Mouse (Mus musculus) liver, embryonic 14.5 days (tissue): Measurements from ENCODE around the gene H3f3b. TPM values are rescaled to one million over a fixed set of nuclear protein-coding genes. Genes with fewer than 3 reads are reported as not detected.
A peak's percentile ranks its signal among the peaks of the same experiment; 100 is the strongest.
"Not testable (repeated sequence)": the region's sequence is repeated elsewhere in the genome, so short reads cannot be mapped to it uniquely, and the experiment has no call there.

Experiments used
- ATAC-seq: fragments of 200-750 bp; cut with Nextera tagmentation; 2 replicates; pipeline ENCODE4 v1.8.0; 2017; ENCODE audit warnings: moderate number of reproducible peaks, mild to moderate bottlenecking, moderate library complexity; ENCODE audit not compliant: insufficient read depth
- DNase-seq, 3 experiments: peaks; one replicate each; pipeline ENCODE4 v3.0.0-alpha.2; 2012 to 2013; ENCODE audit warnings: low read depth in 3 of 3, low spot score in 3 of 3
- H3K27ac ChIP-seq: fragments of 300-500 bp; sonication (generic); 2 replicates; pipeline ENCODE4 v1.5.1; 2014; ENCODE audit warnings: moderate library complexity, mild to moderate bottlenecking, control low read depth, inconsistent platforms
- H3K27me3 ChIP-seq: fragments of 300-500 bp; sonication (generic); 2 replicates; pipeline ENCODE4 v1.6.1; 2014; ENCODE audit warnings: mild to moderate bottlenecking, low read length, moderate library complexity; ENCODE audit not compliant: control insufficient read depth, insufficient read depth
- H3K36me3 ChIP-seq: fragments of 300-500 bp; sonication (generic); replicated peaks from 2 replicates; pipeline ENCODE4 v1.6.1; 2014; ENCODE audit warnings: low read depth; ENCODE audit not compliant: control insufficient read depth, insufficient read depth
- H3K4me1 ChIP-seq, 2 experiments: fragments of 200-500 bp in 1 of 2; fragments of 300-500 bp in 1 of 2; sonication (generic) in 1 of 2; replicated peaks; 2 replicates each; pipeline ENCODE4 v1.6.1; 2012 to 2014; ENCODE audit warnings: antibody characterized with exemption in 1 of 2, inconsistent platforms in 1 of 2, low read length in 1 of 2; ENCODE audit not compliant: control insufficient read depth in 2 of 2, insufficient read depth in 2 of 2
- H3K4me2 ChIP-seq: fragments of 300-500 bp; sonication (generic); 2 replicates; pipeline ENCODE4 v1.6.1; 2014; ENCODE audit warnings: low read depth, mild to moderate bottlenecking, control low read depth, moderate library complexity
- H3K4me3 ChIP-seq, 2 experiments: fragments of 200-500 bp in 1 of 2; fragments of 300-500 bp in 1 of 2; sonication (generic) in 1 of 2; 2 replicates each; pipeline ENCODE4 v1.5.1; 2012 to 2014; ENCODE audit warnings: low read depth in 2 of 2, low read length in 2 of 2, mild to moderate bottlenecking in 2 of 2, control low read depth in 1 of 2, inconsistent platforms in 1 of 2, moderate library complexity in 1 of 2; ENCODE audit not compliant: insufficient read depth in 1 of 2
- H3K9ac ChIP-seq: fragments of 300-500 bp; sonication (generic); replicated peaks from 2 replicates; pipeline ENCODE4 v1.6.1; 2014; ENCODE audit warnings: mild to moderate bottlenecking, control low read depth, moderate library complexity
- H3K9me3 ChIP-seq: fragments of 300-500 bp; sonication (generic); 2 replicates; pipeline ENCODE4 v1.6.1; 2016; ENCODE audit warnings: low read length, mixed read lengths; ENCODE audit not compliant: control insufficient read depth
- CTCF ChIP-seq: IDR thresholded peaks from 2 replicates; pipeline ENCODE4 v1.5.1; 2016; ENCODE audit warnings: antibody characterized with exemption, low read depth, control low read depth
- EP300 ChIP-seq: IDR thresholded peaks from 2 replicates; pipeline ENCODE4 v1.6.1; 2016; ENCODE audit warnings: antibody characterized with exemption, low read depth
- WGBS: fragments of 180-500 bp; shearing (Covaris S2); extraction: QIAGEN DNeasy Blood & Tissue Kit; methylation state at CpG from one replicate; pipeline ENCODE4 v1.1.7; 2014; ENCODE audit not compliant: insufficient replicate concordance; 5-methylcytosine and 5-hydroxymethylcytosine counted together
- polyA plus RNA-seq, 2 experiments: library from polyadenylated mRNA; depleted of rRNA in 1 of 2; stranded (reverse) in 1 of 2; unstranded in 1 of 2; fragments of >200 nt; fragmentation: Nextera tagmentation in 1 of 2; extraction: Ambion mirVana in 1 of 2; gene quantifications; 2 replicates each; pipeline versions ENCODE4 v1.2.1 to v1.2.3; 2012 to 2014

H3f3b gene
- polyA plus RNA-seq, 2 experiments: 248 to 651 TPM

GRCm38 (mm10) chr11:116021328-116022220 is 6.2 kb downstream of the H3f3b start:
- no peaks in the 10 kb centered on the region for H3K27me3 ChIP-seq
- peaks cover 4 to 6% of the 10 kb centered on the region in 2 experiments; a peak in 3 of 4 replicates for H3K4me1 ChIP-seq
- no peak for ATAC-seq
- H3K9ac ChIP-seq: peak overlapping the region; percentile 45; the same call in 1 of the 2 replicates
- TF ChIP-seq EP300 (0 out of 2 replicates have a peak, but pooled peaks have one; percentile 13), CTCF (no peak)
- H3K36me3 ChIP-seq: peaks cover 20% of the 10 kb centered on the region
- no peaks in the 10 kb centered on the region for H3K9me3 ChIP-seq
- peak in 1 of 3 experiments; percentile 58 for DNase-seq
- peak overlapping the region in 1 of 2 experiments; percentile 55; a peak in 2 of 4 replicates for H3K4me3 ChIP-seq
- H3K27ac ChIP-seq: no peak overlapping the region
- peak overlapping the region; percentile 77 for H3K4me2 ChIP-seq
- 52% methylated on average over 6 of the region's 6 CpGs for WGBS

GRCm38 (mm10) chr11:116020519-116020922 is 7.2 kb downstream of the H3f3b start:
- ATAC-seq: no peak
- Histone ChIP-seq H3K36me3 (peaks cover 20% of the 10 kb centered on the region), H3K27me3 (no peaks in the 10 kb centered on the region), H3K9ac (no peak overlapping the region), H3K4me3 (no peak overlapping the region), H3K27ac (no peak overlapping the region), H3K4me1 (peaks cover 4 to 6% of the 10 kb centered on the region in 2 experiments; a peak in 3 of 4 replicates), H3K9me3 (no peaks in the 10 kb centered on the region), H3K4me2 (no peak overlapping the region)
- peak in 1 of 3 experiments; percentile 48 for DNase-seq
- WGBS: 24% methylated on average over 1 of the region's 1 CpGs
- TF ChIP-seq CTCF: peak; percentile 42
- TF ChIP-seq EP300: no peak

- no peak overlapping the region for H3K27ac ChIP-seq
- no peak overlapping the region for H3K9ac ChIP-seq
- no peak overlapping the region for H3K4me3 ChIP-seq
- TF ChIP-seq CTCF (no peak), EP300 (no peak)
- peaks cover 20% of the 10 kb centered on the region for H3K36me3 ChIP-seq
- DNase-seq: peak in 1 of 3 experiments; percentile 45
- H3K9me3 ChIP-seq: no peaks in the 10 kb centered on the region
- peaks cover 2 to 4% of the 10 kb centered on the region in 2 experiments; a peak in 3 of 4 replicates for H3K4me1 ChIP-seq
- H3K27me3 ChIP-seq: no peaks in the 10 kb centered on the region
- no peak for ATAC-seq
- H3K4me2 ChIP-seq: no peak overlapping the region
- WGBS: 91% methylated on average over 2 of the region's 2 CpGs
Measured at GRCm38 (mm10) chr11:116019976-116020411, 7.8 kb downstream of the H3f3b start.

GRCm38 (mm10) chr11:116019360-116019791 is 8.4 kb downstream of the H3f3b start:
- DNase-seq: no peak

GRCm38 (mm10) chr11:116018867-116019266 is 8.9 kb downstream of the H3f3b start:
- not testable (repeated sequence) for H3K4me3 ChIP-seq, DNase-seq, H3K27me3 ChIP-seq, ATAC-seq, H3K27ac ChIP-seq, H3K9ac ChIP-seq, H3K9me3 ChIP-seq, H3K4me2 ChIP-seq, H3K4me1 ChIP-seq
- H3K36me3 ChIP-seq: peaks cover 20% of the 10 kb centered on the region
- 85% methylated on average over 4 of the region's 4 CpGs for WGBS

More at GRCm38 (mm10) chr11:116019360-116019791, 8.4 kb downstream of the H3f3b start:
- Histone ChIP-seq H3K9me3 (no peaks in the 10 kb centered on the region), H3K4me3 (no peak overlapping the region), H3K9ac (no peak overlapping the region), H3K27ac (no peak overlapping the region), H3K27me3 (no peaks in the 10 kb centered on the region; the same call in 1 of the 2 replicates), H3K4me1 (peaks cover 3 to 4% of the 10 kb centered on the region in 2 experiments; a peak in 3 of 4 replicates), H3K4me2 (no peak overlapping the region), H3K36me3 (peaks cover 20% of the 10 kb centered on the region)
- WGBS: 87% methylated on average over 1 of the region's 1 CpGs
- TF ChIP-seq CTCF (no peak), EP300 (no peak)
- no peak for ATAC-seq
